Mouse (Mus musculus) liver, adult (tissue): ENCODE measurements around the gene Map2k7.
A peak's percentile ranks its signal among the peaks of the same experiment; 100 is the strongest.

ENCODE experiments used
- GATA4 ChIP-seq: IDR thresholded peaks from 2 replicates; pipeline ENCODE4 v1.6.1; 2014; ENCODE audit warnings: mild to moderate bottlenecking, low read length; ENCODE audit not compliant: insufficient replicate concordance

Gene Map2k7

GRCm38 (mm10) chr8:4238434-4239192 lies at the start of gene Map2k7, which contains the start of gene Gm49320:
Map2k7 (plus strand) TSS chr8:4238740.
Gm49320 (plus strand) TSS chr8:4238865.
- TF ChIP-seq GATA4: peak; percentile 19; the same call in 1 of the 2 replicates

DNA sequence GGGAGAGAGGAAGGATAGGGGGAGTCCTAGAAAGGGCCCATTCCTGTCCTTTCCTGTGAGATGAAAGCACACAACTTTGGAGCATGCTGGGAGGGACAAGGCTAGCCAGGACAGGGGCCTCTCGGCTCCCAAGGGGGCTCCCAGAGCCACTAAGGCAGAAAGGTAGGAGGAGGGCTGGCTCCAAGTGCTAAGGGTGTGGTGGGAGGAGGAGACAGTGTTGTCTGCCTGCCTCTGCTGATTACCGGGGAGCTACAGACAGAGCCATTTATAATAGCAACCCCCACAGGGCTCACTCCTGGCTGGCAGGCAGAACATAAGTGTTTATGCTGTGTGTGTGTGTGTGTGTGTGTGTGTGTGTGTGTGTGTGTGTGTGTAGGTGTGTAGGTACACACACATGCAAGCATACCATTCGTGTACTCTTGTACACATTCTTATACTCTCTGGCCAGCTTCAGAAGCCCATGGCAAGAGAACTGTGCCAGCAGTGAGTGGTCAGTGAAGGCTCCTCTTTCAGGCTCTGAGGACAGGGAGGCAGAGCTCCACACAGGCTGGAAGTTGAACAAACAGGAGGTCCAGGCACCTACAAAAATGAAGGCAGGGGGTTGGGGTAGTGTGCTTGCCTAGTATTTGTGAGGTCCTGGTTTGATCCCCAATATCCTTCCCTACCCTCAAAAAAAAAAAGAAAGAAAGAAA lies 49.4 kb upstream of the Map2k7 start:
- TF ChIP-seq GATA4: no peak

DNA sequence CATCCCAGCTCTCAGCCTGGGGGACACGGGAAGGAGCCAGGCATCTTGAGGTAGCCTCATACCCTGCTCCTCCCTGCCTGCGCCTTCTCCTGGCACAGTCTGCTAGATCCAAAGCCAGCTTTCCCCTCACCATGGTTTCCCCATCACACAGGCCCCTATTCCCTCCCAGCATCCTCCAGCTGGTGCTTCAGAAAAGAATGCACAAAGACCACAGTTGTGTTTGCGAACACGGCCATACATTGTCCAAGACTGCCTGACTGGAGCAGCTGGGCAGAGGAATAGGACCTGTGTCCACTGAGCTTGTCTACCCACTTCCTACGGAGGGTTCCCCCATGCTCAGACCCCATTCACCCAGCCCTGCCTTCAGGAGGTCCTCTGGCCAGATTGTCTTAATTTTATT lies 46.2 kb upstream of the Map2k7 start:
- TF ChIP-seq GATA4: no peak

GRCm38 (mm10) chr8:4192807-4193587 lies 45.5 kb upstream of the Map2k7 start:
- no peak; the same call in 1 of the 2 replicates for TF ChIP-seq GATA4

DNA sequence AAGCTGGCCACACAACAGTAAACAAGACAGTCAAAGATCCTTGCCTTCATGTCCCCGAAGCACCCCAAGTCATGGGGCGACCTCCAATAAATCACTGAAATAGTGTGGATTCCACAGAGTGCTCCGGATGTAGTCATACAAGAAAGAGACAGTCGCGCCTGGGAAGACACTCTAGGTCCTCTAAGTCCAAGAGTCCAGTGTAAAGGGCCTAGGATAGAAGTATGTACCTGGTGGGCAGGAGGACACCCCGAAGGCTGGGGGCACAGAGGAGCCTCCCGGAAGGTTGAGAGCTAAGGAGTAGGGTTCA lies 45.0 kb upstream of the Map2k7 start:
- no peak for TF ChIP-seq GATA4

- no peak for TF ChIP-seq GATA4
Observed at GRCm38 (mm10) chr8:4201321-4201720, 37.2 kb upstream of the Map2k7 start.

DNA sequence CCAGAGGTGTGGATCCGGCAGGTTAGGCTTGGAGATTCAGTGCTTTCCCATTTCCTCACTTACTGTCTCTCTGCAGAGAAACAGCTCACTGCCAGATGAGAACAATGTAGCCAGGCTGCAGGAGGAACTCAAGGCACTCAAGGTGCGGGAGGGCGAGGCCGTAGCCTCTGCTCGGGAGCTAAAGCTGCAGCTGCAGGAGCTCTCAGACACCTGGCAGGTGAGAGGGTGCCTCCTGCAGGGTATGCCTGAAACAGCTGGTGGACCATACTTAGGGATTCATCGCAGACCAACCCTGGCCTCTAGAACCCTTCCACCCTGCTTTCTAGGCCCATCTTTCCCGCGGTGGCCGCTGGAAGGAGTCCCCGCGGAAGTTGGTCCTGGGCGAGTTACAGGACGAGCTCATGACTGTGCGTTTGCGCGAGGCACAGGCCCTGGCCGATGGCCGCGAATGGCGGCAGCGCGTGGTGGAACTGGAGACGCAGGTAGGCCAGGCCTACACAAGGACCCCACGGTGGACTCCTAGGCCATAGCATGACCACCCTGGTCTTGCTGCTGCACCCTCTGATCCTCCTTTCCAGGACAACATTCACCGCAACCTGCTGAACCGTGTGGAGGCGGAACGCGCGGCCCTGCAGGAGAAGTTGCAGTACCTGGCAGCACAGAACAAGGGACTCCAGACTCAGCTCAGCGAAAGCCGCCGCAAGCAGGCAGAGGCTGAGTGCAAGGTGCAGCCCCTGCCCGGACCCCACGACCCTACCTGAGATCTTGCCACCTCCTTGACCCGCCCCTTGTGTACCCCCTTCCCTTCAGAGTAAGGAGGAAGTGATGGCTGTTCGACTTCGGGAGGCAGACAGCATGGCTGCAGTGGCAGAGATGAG lies 33.1 kb upstream of the Map2k7 start:
- TF ChIP-seq GATA4: no peak

GRCm38 (mm10) chr8:4206182-4207015 lies 32.1 kb upstream of the Map2k7 start:
- TF ChIP-seq GATA4: no peak

DNA sequence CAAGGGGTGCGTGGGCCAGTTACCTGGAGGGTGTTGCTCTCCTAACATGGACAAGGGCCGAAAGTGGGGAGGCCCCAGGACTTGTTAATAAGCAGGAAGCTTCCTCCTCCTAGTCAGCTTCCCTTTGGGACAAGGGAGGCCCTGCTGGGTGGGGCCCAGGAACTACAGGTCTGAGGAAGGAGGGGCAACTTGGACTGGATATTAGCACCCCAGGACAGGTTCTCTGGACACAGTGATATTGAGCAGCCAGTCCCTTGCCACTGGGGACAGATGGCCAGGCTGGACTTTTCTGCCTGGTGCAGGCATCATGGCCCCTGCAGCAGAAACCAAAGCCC lies 31.6 kb upstream of the Map2k7 start:
- no peak for TF ChIP-seq GATA4

- TF ChIP-seq GATA4: no peak
Observed at GRCm38 (mm10) chr8:4211097-4211496, 27.4 kb upstream of the Map2k7 start.

- TF ChIP-seq GATA4: no peak
Observed at GRCm38 (mm10) chr8:4212809-4213209, 25.7 kb upstream of the Map2k7 start.

GRCm38 (mm10) chr8:4213210-4214005 lies 25.1 kb upstream of the Map2k7 start:
- no peak for TF ChIP-seq GATA4
